Mouse (Mus musculus) ES-E14 (cell line): ENCODE results near the gene Smarca4. TPM values are rescaled to one million over a fixed set of nuclear protein-coding genes. Genes with fewer than 3 reads are reported as not detected.

Experiments used
- DNase-seq: peaks from one replicate; pipeline ENCODE4 v3.0.0-alpha.2; 2013; ENCODE audit warnings: low read depth, low spot score
- H3K27ac ChIP-seq: 2 replicates; pipeline ENCODE4 v1.5.1; 2012; ENCODE audit warnings: low read depth, mild to moderate bottlenecking, low read length, moderate library complexity, mixed read lengths; ENCODE audit not compliant: poor library complexity, insufficient read depth, severe bottlenecking
- H3K36me3 ChIP-seq: 2 replicates; pipeline ENCODE4 v1.6.1; 2012; ENCODE audit warnings: mild to moderate bottlenecking, low read length, moderate library complexity, mixed read lengths; ENCODE audit not compliant: control insufficient read depth, poor library complexity, insufficient read depth, severe bottlenecking
- H3K4me1 ChIP-seq, 2 experiments: fragments of 150-350 bp in 1 of 2; sonication (generic) in 1 of 2; 2 replicates each; pipeline ENCODE4 v1.6.1; 2012; ENCODE audit warnings: low read length in 2 of 2, mild to moderate bottlenecking in 1 of 2, mixed read lengths in 1 of 2; ENCODE audit not compliant: control insufficient read depth in 2 of 2, insufficient read depth in 2 of 2, poor library complexity in 1 of 2
- H3K4me3 ChIP-seq, 2 experiments: fragments of 150-350 bp in 1 of 2; sonication (generic) in 1 of 2; 2 replicates each; pipeline ENCODE4 v1.5.1; 2012; ENCODE audit warnings: low read length in 2 of 2, low read depth in 1 of 2, mild to moderate bottlenecking in 1 of 2, mixed read lengths in 1 of 2; ENCODE audit not compliant: insufficient read depth in 1 of 2, poor library complexity in 1 of 2, severe bottlenecking in 1 of 2
- H3K9ac ChIP-seq: 2 replicates; pipeline ENCODE4 v1.6.1; 2012; ENCODE audit warnings: low read depth, mild to moderate bottlenecking, low read length, mixed read lengths; ENCODE audit not compliant: poor library complexity, insufficient read depth, severe bottlenecking
- H3K9me3 ChIP-seq: fragments of 150-350 bp; sonication (generic); 2 replicates; pipeline ENCODE4 v1.6.1; 2012; ENCODE audit warnings: low read depth, mild to moderate bottlenecking, low read length; ENCODE audit not compliant: control insufficient read depth, insufficient read depth
- CHD2 ChIP-seq: IDR thresholded peaks from 2 replicates; pipeline ENCODE4 v1.6.1; 2014; ENCODE audit warnings: mild to moderate bottlenecking, low read depth, low read length, inconsistent platforms
- HCFC1 ChIP-seq: IDR thresholded peaks from 2 replicates; pipeline ENCODE4 v1.6.1; 2012; ENCODE audit warnings: low read length, inconsistent platforms, borderline replicate concordance; ENCODE audit not compliant: insufficient read depth
- MAFK ChIP-seq: IDR thresholded peaks from 2 replicates; pipeline ENCODE4 v1.6.1; 2014; ENCODE audit warnings: mild to moderate bottlenecking, low read depth, low read length, inconsistent platforms; ENCODE audit not compliant: insufficient read depth
- ZC3H11A ChIP-seq: IDR thresholded peaks from 2 replicates; pipeline ENCODE4 v1.6.1; 2012; ENCODE audit warnings: low read depth, mild to moderate bottlenecking, inconsistent platforms, low read length, borderline replicate concordance
- ZNF384 ChIP-seq: IDR thresholded peaks from 2 replicates; pipeline ENCODE4 v1.6.1; 2012; ENCODE audit warnings: low read depth, low read length, inconsistent platforms
- in situ Hi-C, 2 experiments: fragments of 600-800 bp; cut with MboI; formaldehyde crosslinking; loops; one replicate each; pipeline ENCODE4 v1.15.1; 2025; ENCODE audit warnings: low sequenced_read_pairs in 2 of 2, inconsistent platforms in 1 of 2; ENCODE audit not compliant: unreplicated experiment in 2 of 2
- total RNA-seq: library from RNA; depleted of rRNA; stranded (reverse); fragments of 300-350 nt; gene quantifications from 2 replicates; pipeline ENCODE4 v1.2.3, GENCODE M21; 2012

Gene Smarca4
- total RNA-seq, 1 experiment = 122 TPM

DNA sequence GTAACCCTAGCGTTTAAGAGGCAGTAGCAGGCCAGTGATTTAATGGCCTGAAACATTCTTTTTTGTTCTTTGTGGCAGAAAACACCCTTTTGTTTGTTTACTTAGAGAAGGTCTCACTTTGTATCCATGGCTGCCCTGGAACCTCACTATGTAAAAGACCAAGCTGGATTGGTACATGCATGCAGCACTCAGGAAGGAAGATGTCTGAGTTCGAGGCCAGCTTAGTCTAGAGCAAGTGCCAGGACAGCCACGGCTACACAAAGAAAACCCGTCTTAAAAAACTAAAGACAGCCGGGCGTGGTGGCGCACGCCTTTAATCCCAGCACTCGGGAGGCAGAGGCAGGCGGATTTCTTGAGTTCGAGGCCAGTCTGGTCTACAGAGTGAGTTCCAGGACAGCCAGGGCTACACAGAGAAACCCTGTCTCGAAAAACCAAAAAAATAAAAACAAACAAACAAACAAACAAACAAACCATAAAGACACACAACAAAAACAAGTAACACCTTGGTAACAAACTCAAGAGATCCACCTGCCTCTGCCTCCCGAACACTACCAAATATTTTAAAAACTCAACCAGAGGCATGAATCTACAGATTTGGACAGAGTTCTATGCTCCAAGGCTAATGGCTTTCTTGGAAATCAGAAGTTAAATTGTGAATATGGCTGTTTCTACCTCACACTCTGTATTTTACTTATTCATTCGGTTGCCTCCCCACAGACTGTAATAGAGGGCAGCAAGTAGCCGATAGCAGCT, 929 bp upstream of the Smarca4 start:
- Histone ChIP-seq H3K9ac (peak overlapping the region; percentile 87), H3K4me1 (peaks cover 2 to 4% of the 10 kb centered on the region in 2 experiments; a peak in 2 of 4 replicates), H3K36me3 (no peaks in the 10 kb centered on the region), H3K27ac (peak overlapping the region; percentile 91), H3K9me3 (no peaks in the 10 kb centered on the region), H3K4me3 (peak overlapping the region; percentile 81 to 83)
- in situ Hi-C loops = no loop called here
- DNase-seq = no peak
- TF ChIP-seq MAFK (no peak), HCFC1 (no peak), ZC3H11A (no peak), ZNF384 (no peak), CHD2 (no peak)

DNA sequence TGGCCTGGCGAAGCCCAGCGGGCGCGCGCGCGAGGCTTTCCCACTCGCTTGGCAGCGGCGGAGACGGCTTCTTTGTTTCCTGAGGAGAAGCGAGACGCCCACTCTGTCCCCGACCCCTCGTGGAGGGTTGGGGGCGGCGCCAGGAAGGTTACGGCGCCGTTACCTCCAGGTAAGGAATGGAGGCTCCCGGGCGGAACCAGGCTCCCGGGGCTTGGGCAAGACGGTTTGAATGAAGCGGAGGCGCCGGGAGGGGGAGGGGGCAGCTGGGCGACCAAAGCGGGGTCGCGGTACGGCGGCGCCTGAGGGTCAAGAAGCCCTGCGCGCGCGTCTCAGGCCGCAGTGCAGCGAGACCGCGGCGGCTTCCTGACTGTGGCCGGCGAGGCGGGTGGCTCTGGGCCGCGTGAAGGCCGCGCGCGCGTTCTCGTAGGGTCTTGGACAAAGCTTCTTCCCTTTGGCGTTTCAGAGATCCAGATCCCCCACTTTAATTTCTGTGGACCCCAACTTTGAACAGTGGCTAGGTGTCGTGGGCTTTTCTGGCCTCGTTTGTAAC, 338 bp downstream of the Smarca4 start:
- in situ Hi-C loops = no loop called here
- no peak for DNase-seq
- Histone ChIP-seq H3K9ac (peak overlapping the region; percentile 97), H3K27ac (peak overlapping the region; percentile 98), H3K4me3 (peak overlapping the region; percentile 92 to 95), H3K4me1 (peaks cover 2 to 4% of the 10 kb centered on the region in 2 experiments; a peak in 2 of 4 replicates), H3K36me3 (no peaks in the 10 kb centered on the region), H3K9me3 (no peaks in the 10 kb centered on the region)
- peak; percentile 62; the same call in 1 of the 2 replicates for TF ChIP-seq HCFC1
- no peak for TF ChIP-seq ZNF384

GRCm38 (mm10) chr9:21617066-21617465, 1.1 kb downstream of the Smarca4 start:
- H3K4me1 ChIP-seq = peaks cover 2 to 4% of the 10 kb centered on the region in 2 experiments; a peak in 2 of 4 replicates
- H3K36me3 ChIP-seq = no peaks in the 10 kb centered on the region
- H3K4me3 ChIP-seq = peak overlapping the region; percentile 92 to 95
- no peak for DNase-seq
- TF ChIP-seq ZNF384 (no peak), HCFC1 (no peak), ZC3H11A (no peak), CHD2 (no peak), MAFK (no peak)
- peak overlapping the region; percentile 56; the same call in 1 of the 2 replicates for H3K9ac ChIP-seq
- H3K9me3 ChIP-seq = no peaks in the 10 kb centered on the region
- in situ Hi-C loops = no loop called here
- no peak overlapping the region for H3K27ac ChIP-seq

GRCm38 (mm10) chr9:21620229-21620628, 4.3 kb downstream of the Smarca4 start:
- no peak for TF ChIP-seq MAFK
- TF ChIP-seq ZNF384 = no peak
- TF ChIP-seq ZC3H11A = no peak
- no peak for TF ChIP-seq HCFC1
- no peak for TF ChIP-seq CHD2
- Histone ChIP-seq H3K9ac (no peak overlapping the region), H3K36me3 (no peaks in the 10 kb centered on the region), H3K4me1 (no peaks in the 10 kb centered on the region), H3K4me3 (no peak overlapping the region), H3K27ac (no peak overlapping the region), H3K9me3 (no peaks in the 10 kb centered on the region)
- no peak for DNase-seq
- in situ Hi-C loops = no loop called here
